Mouse (Mus musculus): ENCODE results near the gene Snapin. TPM values are rescaled to one million over a fixed set of nuclear protein-coding genes. Genes with fewer than 3 reads are reported as not detected.

Gene Snapin
- 3.2 and 3.8 TPM in 2 replicates for polyA plus RNA-seq (2012)

GRCm38 (mm10) chr3:90490696-90491256 lies at the start of gene Snapin:
Snapin (minus strand) TSS chr3:90491033.
- TF ChIP-seq GATA1 (IDR thresholded peaks at IDR 0.05; ENCODE audit: low read length): no peak

- TF ChIP-seq GATA1 (IDR thresholded peaks at IDR 0.05; ENCODE audit: low read length): no peak
Observed at GRCm38 (mm10) chr3:90537905-90538296, 47.1 kb upstream of the Snapin start.

GRCm38 (mm10) chr3:90537141-90537904 lies 46.5 kb upstream of the Snapin start, which contains the start of gene S100a16:
S100a16 (plus strand) TSS chr3:90537254.
- TF ChIP-seq GATA1 (IDR thresholded peaks at IDR 0.05; ENCODE audit: low read length): no peak

GRCm38 (mm10) chr3:90535446-90535845 lies 44.6 kb upstream of the Snapin start:
- no peak for TF ChIP-seq GATA1 (IDR thresholded peaks at IDR 0.05; ENCODE audit: low read length)

GRCm38 (mm10) chr3:90531713-90532112 lies 40.9 kb upstream of the Snapin start:
- TF ChIP-seq GATA1 (IDR thresholded peaks at IDR 0.05; ENCODE audit: low read length): no peak

GRCm38 (mm10) chr3:90527291-90527873 lies 36.5 kb upstream of the Snapin start:
- TF ChIP-seq GATA1 (IDR thresholded peaks at IDR 0.05; ENCODE audit: low read length): no peak

GRCm38 (mm10) chr3:90526580-90526979 lies 35.7 kb upstream of the Snapin start, which contains the start of gene S100a14:
S100a14 (plus strand) TSS chr3:90526856.
- TF ChIP-seq GATA1 (IDR thresholded peaks at IDR 0.05; ENCODE audit: low read length): no peak

- TF ChIP-seq GATA1 (IDR thresholded peaks at IDR 0.05; ENCODE audit: low read length): no peak
Observed at GRCm38 (mm10) chr3:90526076-90526475, 35.2 kb upstream of the Snapin start.

- no peak for TF ChIP-seq GATA1 (IDR thresholded peaks at IDR 0.05; ENCODE audit: low read length)
Observed at GRCm38 (mm10) chr3:90525421-90525820, 34.6 kb upstream of the Snapin start.

- no peak for TF ChIP-seq GATA1 (IDR thresholded peaks at IDR 0.05; ENCODE audit: low read length)
Observed at GRCm38 (mm10) chr3:90517711-90518110, 26.9 kb upstream of the Snapin start.

- TF ChIP-seq GATA1 (IDR thresholded peaks at IDR 0.05; ENCODE audit: low read length): no peak
Observed at GRCm38 (mm10) chr3:90515789-90516188, 25.0 kb upstream of the Snapin start.

- no peak for TF ChIP-seq GATA1 (IDR thresholded peaks at IDR 0.05; ENCODE audit: low read length)
Observed at GRCm38 (mm10) chr3:90515242-90515641, 24.4 kb upstream of the Snapin start.

- TF ChIP-seq GATA1 (IDR thresholded peaks at IDR 0.05; ENCODE audit: low read length): no peak
Observed at GRCm38 (mm10) chr3:90514691-90515090, 23.9 kb upstream of the Snapin start.

GRCm38 (mm10) chr3:90513796-90514590 lies 23.2 kb upstream of the Snapin start, which contains the start of the genes S100a1 and S100a13:
S100a1 (minus strand) TSS chr3:90514392.
S100a13 (plus strand) TSS chr3:90514435.
- no peak for TF ChIP-seq GATA1 (IDR thresholded peaks at IDR 0.05; ENCODE audit: low read length)

- no peak for TF ChIP-seq GATA1 (IDR thresholded peaks at IDR 0.05; ENCODE audit: low read length)
Observed at GRCm38 (mm10) chr3:90512948-90513642, 22.3 kb upstream of the Snapin start.
